Mouse (Mus musculus): ENCODE data around the gene Lonp2. TPM values are rescaled to one million over a fixed set of nuclear protein-coding genes. Genes with fewer than 3 reads are reported as not detected.

The Lonp2 gene
- polyA plus RNA-seq, 1 experiment from 2014 or later, result 69.3 TPM

- no peaks in the 10 kb centered on the region for H3K27me3 ChIP-seq (ENCODE audit: insufficient read depth, poor library complexity, severe bottlenecking)
- no peak overlapping the region for H3K27ac ChIP-seq
- 76% methylated on average over 1 of the region's 1 CpGs for WGBS
- no peak overlapping the region for H3K4me3 ChIP-seq
- no peaks in the 10 kb centered on the region for H3K9me3 ChIP-seq
- no peaks in the 10 kb centered on the region for H3K4me1 ChIP-seq (replicated peaks)
- H3K36me3 ChIP-seq, result 0 out of 2 replicates have a peak, but pooled peaks cover 4% of the 10 kb centered on the region
- DNase-seq (ENCODE audit: low spot score), result no peak
Measured at GRCm38 (mm10) chr8:86698811-86699421, 75.1 kb downstream of the Lonp2 start.

GRCm38 (mm10) chr8:86699471-86699870 is 75.6 kb downstream of the Lonp2 start:
- 91% methylated on average over 12 of the region's 12 CpGs for WGBS
- Histone ChIP-seq H3K4me3 (no peak overlapping the region), H3K9me3 (no peaks in the 10 kb centered on the region), H3K27me3 (ENCODE audit: insufficient read depth, poor library complexity, severe bottlenecking) (no peaks in the 10 kb centered on the region), H3K27ac (no peak overlapping the region), H3K36me3 (0 out of 2 replicates have a peak, but pooled peaks cover 4% of the 10 kb centered on the region), H3K4me1 (replicated peaks) (no peaks in the 10 kb centered on the region)
- DNase-seq (ENCODE audit: low spot score), result no peak

GRCm38 (mm10) chr8:86702453-86702852 is 78.6 kb downstream of the Lonp2 start:
- Histone ChIP-seq H3K4me1 (replicated peaks) (no peaks in the 10 kb centered on the region), H3K27ac (no peak overlapping the region), H3K27me3 (ENCODE audit: insufficient read depth, poor library complexity, severe bottlenecking) (no peaks in the 10 kb centered on the region), H3K36me3 (0 out of 2 replicates have a peak, but pooled peaks cover 6% of the 10 kb centered on the region), H3K9me3 (no peaks in the 10 kb centered on the region), H3K4me3 (no peak overlapping the region)
- WGBS, result 85% methylated on average over 3 of the region's 3 CpGs
- DNase-seq (ENCODE audit: low spot score), result no peak

GRCm38 (mm10) chr8:86705317-86705716 is 81.5 kb downstream of the Lonp2 start:
- 81% methylated on average over 3 of the region's 3 CpGs for WGBS
- H3K4me3 ChIP-seq, result no peak overlapping the region
- no peak for DNase-seq (ENCODE audit: low spot score)

GRCm38 (mm10) chr8:86706756-86707155 is 82.9 kb downstream of the Lonp2 start:
- Histone ChIP-seq H3K27ac (no peak overlapping the region), H3K4me1 (replicated peaks) (no peaks in the 10 kb centered on the region), H3K9me3 (no peaks in the 10 kb centered on the region), H3K27me3 (ENCODE audit: insufficient read depth, poor library complexity, severe bottlenecking) (no peaks in the 10 kb centered on the region), H3K4me3 (no peak overlapping the region), H3K36me3 (peaks cover 24% of the 10 kb centered on the region)
- WGBS, result 85% methylated on average over 5 of the region's 5 CpGs
- no peak for DNase-seq (ENCODE audit: low spot score)

More at GRCm38 (mm10) chr8:86705317-86705716, 81.5 kb downstream of the Lonp2 start:
- Histone ChIP-seq H3K4me1 (replicated peaks) (no peaks in the 10 kb centered on the region), H3K36me3 (peaks cover 19% of the 10 kb centered on the region), H3K27me3 (ENCODE audit: insufficient read depth, poor library complexity, severe bottlenecking) (no peaks in the 10 kb centered on the region), H3K27ac (no peak overlapping the region), H3K9me3 (no peaks in the 10 kb centered on the region)

GRCm38 (mm10) chr8:86707873-86708272 is 84.0 kb downstream of the Lonp2 start:
- H3K27me3 ChIP-seq (ENCODE audit: insufficient read depth, poor library complexity, severe bottlenecking), result no peaks in the 10 kb centered on the region
- 73% methylated on average over 4 of the region's 4 CpGs for WGBS
- H3K36me3 ChIP-seq, result peaks cover 24% of the 10 kb centered on the region
- no peak overlapping the region for H3K4me3 ChIP-seq
- DNase-seq (ENCODE audit: low spot score), result no peak
- no peaks in the 10 kb centered on the region for H3K9me3 ChIP-seq
- H3K4me1 ChIP-seq (replicated peaks), result 0 out of 2 replicates have a peak, but pooled peaks cover 3% of the 10 kb centered on the region
- H3K27ac ChIP-seq, result no peak overlapping the region

GRCm38 (mm10) chr8:86712594-86712993 is 88.8 kb downstream of the Lonp2 start:
- Histone ChIP-seq H3K27ac (peak overlapping the region; percentile 73; the same call in 1 of the 2 replicates), H3K27me3 (ENCODE audit: insufficient read depth, poor library complexity, severe bottlenecking) (no peaks in the 10 kb centered on the region), H3K4me3 (no peak overlapping the region), H3K9me3 (no peaks in the 10 kb centered on the region), H3K4me1 (replicated peaks) (peaks cover 19% of the 10 kb centered on the region), H3K36me3 (peaks cover 48% of the 10 kb centered on the region)
- DNase-seq (ENCODE audit: low spot score), result no peak
- WGBS, result 97% methylated on average over 3 of the region's 3 CpGs

GRCm38 (mm10) chr8:86713407-86714188 is 89.8 kb downstream of the Lonp2 start:
- Histone ChIP-seq H3K27me3 (ENCODE audit: insufficient read depth, poor library complexity, severe bottlenecking) (no peaks in the 10 kb centered on the region), H3K4me3 (no peak overlapping the region), H3K27ac (peak overlapping the region; percentile 73), H3K36me3 (peaks cover 55% of the 10 kb centered on the region), H3K9me3 (no peaks in the 10 kb centered on the region), H3K4me1 (replicated peaks) (peaks cover 19% of the 10 kb centered on the region)
- peak; percentile 59 for DNase-seq (ENCODE audit: low spot score)
- 62% methylated on average over 14 of the region's 14 CpGs for WGBS

GRCm38 (mm10) chr8:86718332-86718994 is 94.6 kb downstream of the Lonp2 start:
- no peak for DNase-seq (ENCODE audit: low spot score)
- Histone ChIP-seq H3K9me3 (no peaks in the 10 kb centered on the region), H3K27me3 (ENCODE audit: insufficient read depth, poor library complexity, severe bottlenecking) (no peaks in the 10 kb centered on the region), H3K4me1 (replicated peaks) (peaks cover 10% of the 10 kb centered on the region), H3K4me3 (no peak overlapping the region), H3K36me3 (peaks cover 85% of the 10 kb centered on the region), H3K27ac (no peak overlapping the region)
- 83% methylated on average over 2 of the region's 2 CpGs for WGBS

GRCm38 (mm10) chr8:86719368-86719767 is 95.5 kb downstream of the Lonp2 start:
- Histone ChIP-seq H3K4me3 (no peak overlapping the region), H3K9me3 (no peaks in the 10 kb centered on the region), H3K27ac (no peak overlapping the region), H3K27me3 (ENCODE audit: insufficient read depth, poor library complexity, severe bottlenecking) (no peaks in the 10 kb centered on the region), H3K36me3 (peaks cover 86% of the 10 kb centered on the region), H3K4me1 (replicated peaks) (peaks cover 3% of the 10 kb centered on the region)
- 92% methylated on average over 1 of the region's 1 CpGs for WGBS
- DNase-seq (ENCODE audit: low spot score), result no peak

- WGBS, result 92% methylated on average over 6 of the region's 6 CpGs
- no peak for DNase-seq (ENCODE audit: low spot score)
- H3K4me3 ChIP-seq, result no peak overlapping the region
- H3K36me3 ChIP-seq, result peaks cover 87% of the 10 kb centered on the region
- no peaks in the 10 kb centered on the region for H3K9me3 ChIP-seq
- no peak overlapping the region for H3K27ac ChIP-seq
- H3K4me1 ChIP-seq (replicated peaks), result no peaks in the 10 kb centered on the region
- no peaks in the 10 kb centered on the region for H3K27me3 ChIP-seq (ENCODE audit: insufficient read depth, poor library complexity, severe bottlenecking)
Measured at GRCm38 (mm10) chr8:86720756-86721459, 97.1 kb downstream of the Lonp2 start.

GRCm38 (mm10) chr8:86721490-86721889 is 97.6 kb downstream of the Lonp2 start:
- 94% methylated on average over 2 of the region's 2 CpGs for WGBS
- Histone ChIP-seq H3K9me3 (no peaks in the 10 kb centered on the region), H3K27me3 (ENCODE audit: insufficient read depth, poor library complexity, severe bottlenecking) (no peaks in the 10 kb centered on the region), H3K27ac (no peak overlapping the region), H3K4me1 (replicated peaks) (no peaks in the 10 kb centered on the region), H3K36me3 (peaks cover 81% of the 10 kb centered on the region), H3K4me3 (no peak overlapping the region)
- DNase-seq (ENCODE audit: low spot score), result no peak
